Mouse (Mus musculus) adrenal gland, postnatal 25 days (tissue): ENCODE data around the gene Rnf214. TPM values are rescaled to one million over a fixed set of nuclear protein-coding genes. Genes with fewer than 3 reads are reported as not detected.
A peak's percentile ranks its signal among the peaks of the same experiment; 100 is the strongest.

ENCODE experiments used
- DNase-seq: peaks from one replicate; pipeline ENCODE4 v3.0.0; 2021; ENCODE audit warnings: mixed read lengths
- long read RNA-seq: library from polyadenylated mRNA; stranded (forward); transcript quantifications from one replicate; pipeline ENCODE4 v2.0.0, GENCODE M21; 2021
- total RNA-seq: library from RNA; stranded (reverse); gene quantifications from 2 replicates; pipeline ENCODE4 v1.2.3, GENCODE M21; 2021

The Rnf214 gene
- total RNA-seq: 51.8 and 56.0 TPM in 2 replicates
- long read RNA-seq, partial matches to known transcripts: 5 of 19 reads
- long read RNA-seq, other reads (novel, unspliced or antisense): 12 of 19 reads

- peak; percentile 94 for DNase-seq
Observed at GRCm38 (mm10) chr9:45906355-45907077, at the start of gene Rnf214, which contains the start of gene Pcsk7. Gene Rnf214 (minus strand): TSS chr9:45906911. Gene Pcsk7 (plus strand): TSS chr9:45906497.

GRCm38 (mm10) chr9:45955107-45955963, 48.6 kb upstream of the Rnf214 start, which contains the start of gene Sidt2:
Gene Sidt2 (minus strand): TSS chr9:45955258.
- DNase-seq: peak; percentile 91

GRCm38 (mm10) chr9:45954294-45955106, 47.8 kb upstream of the Rnf214 start:
- peak; percentile 50 for DNase-seq

GRCm38 (mm10) chr9:45953511-45954293, 47.0 kb upstream of the Rnf214 start:
- DNase-seq: no peak

GRCm38 (mm10) chr9:45952890-45953289, 46.2 kb upstream of the Rnf214 start:
- DNase-seq: no peak

GRCm38 (mm10) chr9:45952057-45952456, 45.3 kb upstream of the Rnf214 start:
- DNase-seq: no peak

GRCm38 (mm10) chr9:45946872-45947183, 40.1 kb upstream of the Rnf214 start:
- no peak for DNase-seq

GRCm38 (mm10) chr9:45946182-45946871, 39.6 kb upstream of the Rnf214 start:
- DNase-seq: no peak

GRCm38 (mm10) chr9:45945721-45946120, 39.0 kb upstream of the Rnf214 start:
- DNase-seq: no peak

GRCm38 (mm10) chr9:45944506-45945400, 38.0 kb upstream of the Rnf214 start:
- DNase-seq: no peak

- no peak for DNase-seq
Observed at GRCm38 (mm10) chr9:45943628-45944505, 37.2 kb upstream of the Rnf214 start.

GRCm38 (mm10) chr9:45942916-45943315, 36.2 kb upstream of the Rnf214 start:
- no peak for DNase-seq

GRCm38 (mm10) chr9:45942464-45942863, 35.8 kb upstream of the Rnf214 start:
- DNase-seq: no peak

GRCm38 (mm10) chr9:45941329-45941888, 34.7 kb upstream of the Rnf214 start:
- no peak for DNase-seq

GRCm38 (mm10) chr9:45939794-45940193, 33.1 kb upstream of the Rnf214 start:
- DNase-seq: no peak

- no peak for DNase-seq
Observed at GRCm38 (mm10) chr9:45938952-45939637, 32.4 kb upstream of the Rnf214 start.

- peak; percentile 77 for DNase-seq
Observed at GRCm38 (mm10) chr9:45938088-45938487, 31.4 kb upstream of the Rnf214 start.

GRCm38 (mm10) chr9:45936883-45937282, 30.2 kb upstream of the Rnf214 start:
- DNase-seq: peak; percentile 66
